In the genomic region with DNA sequence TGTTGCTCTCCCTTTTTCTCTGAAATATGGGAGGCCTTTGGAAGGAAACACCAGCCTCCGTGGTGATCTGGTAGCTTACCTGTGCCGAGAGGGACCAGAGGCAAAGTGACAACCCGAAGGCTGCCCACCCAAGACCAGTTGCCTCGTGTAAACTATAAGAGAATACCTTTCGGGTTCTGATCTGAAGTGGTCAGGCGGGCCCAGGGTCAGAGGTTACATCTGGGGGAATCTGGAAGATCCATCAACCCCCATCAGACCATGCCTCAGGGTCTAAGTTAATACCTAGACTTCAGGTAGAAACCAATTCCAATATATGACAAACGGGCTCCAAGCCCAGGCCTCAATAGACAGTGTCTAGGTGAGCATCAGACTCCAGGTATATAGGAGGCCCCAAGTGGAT, we compare ENCODE assay signal across 35 mouse cellular contexts. TPM values are rescaled to one million over a fixed set of nuclear protein-coding genes. Genes with fewer than 3 reads are reported as not detected.
DNase-seq lines count a peak whose midpoint lies in the region; ATAC-seq and TF ChIP-seq lines count a peak whose summit lies in the region.
"Had no signal": no experiment of that assay in that cellular context is flagged by ENCODE, and none has a peak within 500 bp of the region (broad histone marks: within the 10 kb centered on the region; RNA-seq: fewer than 3 reads in every experiment).

No protein-coding gene starts in this region.

- peaks cover 50% of the 10 kb centered on the region for H3K27me3 ChIP-seq in heart, embryonic 10.5 days (ENCODE audit: insufficient read depth, poor library complexity, severe bottlenecking)
- H3K27me3 ChIP-seq in liver, embryonic 11.5 days (replicated peaks; ENCODE audit: control insufficient read depth, insufficient read depth, low read length), result no peaks in the 10 kb centered on the region; the same call in 1 of the 2 replicates
- H3K27me3 ChIP-seq in liver, postnatal 0 days (ENCODE audit: insufficient read depth, low read length), result no peaks in the 10 kb centered on the region
- H3K27me3 ChIP-seq in limb, embryonic 11.5 days (ENCODE audit: control insufficient read depth, insufficient read depth, low read length), result no peaks in the 10 kb centered on the region
- 0 out of 2 replicates have a peak, but pooled peaks cover 7% of the 10 kb centered on the region for H3K27me3 ChIP-seq in limb, embryonic 13.5 days
- H3K27me3 ChIP-seq: forebrain, embryonic 13.5 days had no signal

- no peak overlapping the region for H3K4me2 ChIP-seq in liver, embryonic 11.5 days
- no peak overlapping the region for H3K4me2 ChIP-seq in liver, postnatal 0 days (ENCODE audit: low read depth, low read length)
- no peak overlapping the region for H3K4me2 ChIP-seq in limb, embryonic 11.5 days (ENCODE audit: low read depth, severe bottlenecking)
- no peak overlapping the region for H3K4me2 ChIP-seq in limb, embryonic 13.5 days (replicated peaks)
- H3K4me2 ChIP-seq: embryonic facial prominence, embryonic 13.5 days; forebrain, embryonic 13.5 days; hindbrain, embryonic 13.5 days had no signal

- WGBS in heart, embryonic 10.5 days, result 82% methylated on average over 7 of the region's 7 CpGs
- WGBS in liver, embryonic 11.5 days, result 70% methylated on average over 7 of the region's 7 CpGs
- WGBS in liver, postnatal 0 days (ENCODE audit: insufficient replicate concordance), result 68% methylated on average over 7 of the region's 7 CpGs
- 78% methylated on average over 7 of the region's 7 CpGs for WGBS in limb, embryonic 11.5 days
- WGBS in limb, embryonic 13.5 days, result 69% methylated on average over 7 of the region's 7 CpGs

- intact Hi-C loops in heart, postnatal 36 days (cut with DNase I), result loop anchor here (5.0 kb wide), 1 partner anchor 94 kb away; no protein-coding TSS in a partner anchor

- no peak overlapping the region for H3K9ac ChIP-seq in liver, embryonic 11.5 days (ENCODE audit: low read depth, low read length)
- no peak overlapping the region for H3K9ac ChIP-seq in liver, postnatal 0 days (replicated peaks)
- no peak overlapping the region for H3K9ac ChIP-seq in limb, embryonic 11.5 days (ENCODE audit: low read length)
- no peak overlapping the region for H3K9ac ChIP-seq in limb, embryonic 13.5 days
- H3K9ac ChIP-seq: embryonic facial prominence, embryonic 13.5 days; forebrain, embryonic 13.5 days; forebrain, postnatal 0 days; hindbrain, embryonic 13.5 days had no signal

- no peak overlapping the region for H3K27ac ChIP-seq in heart, embryonic 10.5 days
- no peak overlapping the region for H3K27ac ChIP-seq in liver, embryonic 11.5 days (ENCODE audit: low read depth, low read length)
- no peak overlapping the region for H3K27ac ChIP-seq in liver, postnatal 0 days (ENCODE audit: low read depth)
- H3K27ac ChIP-seq in limb, embryonic 11.5 days (replicated peaks; ENCODE audit: low read depth, low read length), result 0 out of 2 replicates have a peak overlapping the region, but pooled peaks have one; percentile 56
- peak overlapping the region; percentile 40; the same call in 1 of the 2 replicates for H3K27ac ChIP-seq in limb, embryonic 13.5 days
- H3K27ac ChIP-seq: embryonic facial prominence, embryonic 13.5 days; forebrain, embryonic 13.5 days; gastrocnemius, adult 2 months; hindbrain, embryonic 10.5 days; hindbrain, embryonic 13.5 days; hindbrain, postnatal 0 days had no signal

- DNase-seq in heart, embryonic 10.5 days (ENCODE audit: low spot score), result peak; percentile 72
- DNase-seq in heart, postnatal 36 days, result no peak
- DNase-seq in liver, embryonic 11.5 days (ENCODE audit: low spot score), result peak; percentile 29
- DNase-seq in liver, postnatal 0 days, result no peak
- DNase-seq in limb, embryonic 11.5 days (ENCODE audit: low spot score), result no peak
- no peak for DNase-seq in urinary bladder, postnatal 36 days (ENCODE audit: low spot score in 2 of 2)
- DNase-seq: adrenal gland, adult 2 months; adrenal gland, postnatal 14 days; cerebellum, adult 11 months; cerebellum, adult 2 months; cerebellum, postnatal 36 days; embryo, embryonic 11 days; forebrain, postnatal 0 days; gastrocnemius, adult 2 months; gastrocnemius, postnatal 14 days had no signal

- no peak for TF ChIP-seq CTCF in liver, postnatal 0 days (IDR thresholded peaks at IDR 0.05; ENCODE audit: low read depth)

- no peak for TF ChIP-seq EP300 in liver, postnatal 0 days (IDR thresholded peaks at IDR 0.05; ENCODE audit: low read depth)

- H3K4me3 ChIP-seq in heart, embryonic 10.5 days, result no peak overlapping the region
- H3K4me3 ChIP-seq in liver, embryonic 11.5 days (ENCODE audit: low read depth, low read length), result no peak overlapping the region
- no peak overlapping the region for H3K4me3 ChIP-seq in liver, postnatal 0 days (ENCODE audit: low read depth, low read length)
- no peak overlapping the region for H3K4me3 ChIP-seq in limb, embryonic 11.5 days (ENCODE audit: low read depth, low read length)
- H3K4me3 ChIP-seq in limb, embryonic 13.5 days, result no peak overlapping the region
- H3K4me3 ChIP-seq: embryonic facial prominence, embryonic 10.5 days; embryonic facial prominence, embryonic 13.5 days; erythroblast, embryonic 14.5 days; forebrain, embryonic 13.5 days; gastrocnemius, adult 2 months; hindbrain, embryonic 10.5 days; hindbrain, embryonic 13.5 days had no signal

- H3K36me3 ChIP-seq in heart, embryonic 10.5 days, result no peaks in the 10 kb centered on the region
- no peaks in the 10 kb centered on the region for H3K36me3 ChIP-seq in liver, embryonic 11.5 days (ENCODE audit: control insufficient read depth, insufficient read depth, low read length)
- no peaks in the 10 kb centered on the region for H3K36me3 ChIP-seq in liver, postnatal 0 days (replicated peaks; ENCODE audit: insufficient read depth, low read length)
- H3K36me3 ChIP-seq in limb, embryonic 11.5 days (ENCODE audit: control insufficient read depth, insufficient read depth, low read length), result no peaks in the 10 kb centered on the region
- H3K36me3 ChIP-seq in limb, embryonic 13.5 days, result no peaks in the 10 kb centered on the region
- H3K36me3 ChIP-seq: embryonic facial prominence, embryonic 10.5 days; embryonic facial prominence, embryonic 13.5 days; hindbrain, embryonic 10.5 days; hindbrain, embryonic 13.5 days had no signal

- no peak for ATAC-seq in liver, embryonic 11.5 days (replicated peaks; ENCODE audit: low FRiP score)
- no peak for ATAC-seq in liver, postnatal 0 days
- ATAC-seq in limb, embryonic 11.5 days (ENCODE audit: insufficient number of reproducible peaks, low FRiP score, low TSS enrichment, low read depth), result no peak
- ATAC-seq in limb, embryonic 13.5 days (ENCODE audit: low FRiP score, low read depth), result no peak
- ATAC-seq: CD4-positive, CD25-positive, alpha-beta regulatory T cell, adult 4 months; forebrain, embryonic 13.5 days; forebrain, postnatal 0 days; hindbrain, postnatal 0 days; inflammation-experienced regulatory T-cells, adult 6 months had no signal

- H3K9me3 ChIP-seq in heart, embryonic 10.5 days, result no peaks in the 10 kb centered on the region
- no peaks in the 10 kb centered on the region for H3K9me3 ChIP-seq in liver, embryonic 11.5 days (ENCODE audit: control insufficient read depth, low read length)
- no peaks in the 10 kb centered on the region for H3K9me3 ChIP-seq in liver, postnatal 0 days (ENCODE audit: low read length)
- H3K9me3 ChIP-seq in limb, embryonic 11.5 days (ENCODE audit: control insufficient read depth, low read length), result no peaks in the 10 kb centered on the region
- no peaks in the 10 kb centered on the region for H3K9me3 ChIP-seq in limb, embryonic 13.5 days
- H3K9me3 ChIP-seq: embryonic facial prominence, embryonic 10.5 days; embryonic facial prominence, embryonic 13.5 days; forebrain, embryonic 13.5 days; hindbrain, embryonic 10.5 days; hindbrain, embryonic 13.5 days had no signal

- H3K4me1 ChIP-seq in heart, embryonic 10.5 days, result peaks cover 30% of the 10 kb centered on the region
- no peaks in the 10 kb centered on the region for H3K4me1 ChIP-seq in liver, embryonic 11.5 days (replicated peaks; ENCODE audit: control insufficient read depth, insufficient read depth, low read length)
- no peaks in the 10 kb centered on the region for H3K4me1 ChIP-seq in liver, postnatal 0 days (ENCODE audit: insufficient read depth)
- peaks cover 57% of the 10 kb centered on the region for H3K4me1 ChIP-seq in limb, embryonic 11.5 days (ENCODE audit: control insufficient read depth, insufficient read depth, low read length)
- peaks cover 96% of the 10 kb centered on the region for H3K4me1 ChIP-seq in limb, embryonic 13.5 days

RNA-seq across cellular contexts. Expression of a gene that starts 35.3 kb away (rescaled TPM):
- not detected in 2 replicates for polyA plus RNA-seq in heart, embryonic 10.5 days (2016; fragmentation: Nextera tagmentation; extraction: Ambion mirVana)
- not detected for total RNA-seq in heart, postnatal 36 days (2021)
- polyA plus RNA-seq in liver, embryonic 11.5 days (2014; fragmentation: Nextera tagmentation; extraction: Ambion mirVana), result not detected in 2 replicates
- not detected in 2 replicates for polyA plus RNA-seq in liver, postnatal 0 days (2015; fragmentation: Nextera tagmentation; extraction: Ambion mirVana)
- not detected in 2 replicates for polyA plus RNA-seq in limb, embryonic 11.5 days (2014; fragmentation: Nextera tagmentation; extraction: Ambion mirVana)
- polyA plus RNA-seq in limb, embryonic 13.5 days (2015; fragmentation: Nextera tagmentation; extraction: Ambion mirVana), result not detected in 2 replicates
- total RNA-seq: adrenal gland, adult 2 months; adrenal gland, postnatal 14 days; adrenal gland, postnatal 4 days; forebrain, postnatal 0 days; gastrocnemius, adult 2 months; gastrocnemius, postnatal 14 days; gastrocnemius, postnatal 4 days; heart, adult 18-20 months; heart, postnatal 25 days; hindbrain, postnatal 0 days; MEL had no signal
- polyA plus RNA-seq: adrenal gland, adult 2 months; C2C12; CD4-positive, CD25-positive, alpha-beta regulatory T cell, adult 4 months; cerebellum, adult 2 months; cortical plate, adult 2 months; embryonic facial prominence, embryonic 10.5 days; embryonic facial prominence, embryonic 13.5 days; erythroblast, embryonic 14.5 days; forebrain, embryonic 13.5 days; forebrain, postnatal 0 days; frontal cortex, adult 2 months; heart, embryonic 14.5 days; heart, postnatal 0 days; hindbrain, embryonic 10.5 days; hindbrain, embryonic 13.5 days; hindbrain, postnatal 0 days; inflammation-experienced regulatory T-cells, adult 6 months had no signal

Comparison
In these comparisons a context has a peak if more than half of its experiments do, and no peak if none do; other contexts are left out.
1. DNase-seq: peak in heart, embryonic 10.5 days (single experiment) and liver, embryonic 11.5 days (single experiment); none in heart, postnatal 36 days (0 of 2), liver, postnatal 0 days (single experiment), limb, embryonic 11.5 days (single experiment) and urinary bladder, postnatal 36 days (0 of 2).
2. H3K27ac ChIP-seq: peak in limb, embryonic 11.5 days (single experiment) and limb, embryonic 13.5 days (single experiment); none in heart, embryonic 10.5 days (single experiment), liver, embryonic 11.5 days (single experiment) and liver, postnatal 0 days (single experiment).